Mouse (Mus musculus): ENCODE results near the gene Trcg1.

The Trcg1 gene

DNA sequence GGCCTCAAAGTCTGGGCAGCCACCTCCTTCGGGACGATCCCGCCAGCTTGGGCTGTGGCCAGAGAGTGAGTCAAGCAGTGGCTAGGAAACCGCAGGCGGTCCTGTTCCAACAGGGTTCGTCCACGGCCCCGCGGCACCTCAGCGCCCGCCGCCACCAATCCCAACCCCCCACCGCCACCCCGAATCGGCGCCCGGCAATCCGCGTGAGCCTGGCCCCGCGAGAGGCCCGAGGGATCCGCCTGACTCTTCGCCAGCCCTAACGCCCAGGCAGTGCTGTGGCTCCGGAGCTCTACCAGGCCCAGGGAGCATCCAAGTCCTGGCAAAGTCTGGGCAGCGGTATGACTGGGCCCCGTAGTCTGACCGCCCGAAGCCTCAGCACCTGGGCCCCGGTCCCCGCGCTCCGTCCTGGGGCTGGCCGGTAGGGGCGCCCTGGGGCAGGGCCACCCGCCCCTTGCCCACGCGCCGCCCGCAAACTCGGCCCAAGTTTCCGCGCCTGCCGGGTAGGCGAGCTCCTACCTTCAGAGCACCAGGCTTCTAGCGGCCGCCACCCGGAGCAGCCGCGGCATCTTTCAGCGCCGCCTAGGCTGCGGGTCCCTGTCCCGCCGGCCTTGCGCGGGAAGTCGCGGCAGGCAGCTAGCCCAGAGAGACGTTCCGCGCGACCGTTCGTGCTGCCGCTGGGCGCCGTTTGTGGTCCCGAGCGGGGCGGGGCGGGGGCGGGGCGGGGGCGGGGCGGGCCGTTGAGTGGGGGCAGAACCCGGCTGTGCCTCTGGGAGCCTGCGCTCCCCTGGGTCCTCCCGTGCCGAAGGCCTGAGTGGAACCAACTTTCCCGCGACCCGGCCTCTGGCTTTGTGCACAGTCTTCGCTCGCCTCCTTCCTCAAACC, 25.8 kb downstream of the Trcg1 start, which contains the start of gene 1700017B05Rik:
Gene 1700017B05Rik, minus strand, starts transcription at position 700 of the 882 bp plus-strand sequence.
- DNase-seq (ENCODE audit: low read depth, low spot score) = peak; percentile 68

DNA sequence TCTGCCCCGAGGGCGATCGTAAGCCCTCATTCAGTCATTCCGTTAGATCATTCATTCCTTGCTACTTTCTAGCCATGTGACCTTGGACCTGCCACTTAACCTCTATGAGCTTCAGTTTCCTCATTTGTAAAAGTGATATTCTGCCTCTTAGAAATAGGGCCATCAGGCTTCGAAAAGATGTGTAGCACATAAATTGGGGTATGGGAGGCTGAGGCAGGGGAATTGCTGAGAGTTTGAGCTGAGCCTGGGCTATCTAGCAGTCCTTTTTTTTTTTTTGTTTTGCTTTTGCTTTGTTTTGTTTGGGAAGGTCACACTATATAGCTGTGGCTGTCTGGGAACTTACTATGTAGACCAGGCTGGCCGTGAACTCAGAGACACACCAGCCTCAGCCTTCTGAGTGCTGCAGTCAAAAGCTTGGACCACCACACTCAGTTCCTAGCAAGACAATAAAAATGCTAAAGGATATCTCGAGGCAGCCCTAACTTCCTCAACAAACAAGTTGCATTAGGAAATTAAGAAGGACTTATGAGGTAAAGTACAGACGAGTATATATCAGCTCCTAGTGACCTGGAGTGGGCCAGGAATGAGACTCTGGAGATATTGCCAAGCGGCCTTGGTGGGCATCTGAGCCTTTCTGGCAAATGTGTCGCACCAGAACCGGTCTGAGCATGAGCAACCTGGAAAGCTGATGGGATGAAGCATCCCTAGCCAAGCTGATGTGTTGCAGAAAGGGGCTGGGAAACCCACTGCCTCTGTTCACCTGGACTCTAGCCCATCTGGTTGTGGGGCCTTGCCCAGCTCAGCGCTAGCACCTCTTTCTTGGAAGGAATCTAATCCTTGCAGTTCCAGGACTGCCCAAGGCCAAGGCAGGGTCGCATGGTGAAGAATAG, 26.7 kb downstream of the Trcg1 start:
- no peak for DNase-seq (ENCODE audit: low read depth, low spot score)

DNA sequence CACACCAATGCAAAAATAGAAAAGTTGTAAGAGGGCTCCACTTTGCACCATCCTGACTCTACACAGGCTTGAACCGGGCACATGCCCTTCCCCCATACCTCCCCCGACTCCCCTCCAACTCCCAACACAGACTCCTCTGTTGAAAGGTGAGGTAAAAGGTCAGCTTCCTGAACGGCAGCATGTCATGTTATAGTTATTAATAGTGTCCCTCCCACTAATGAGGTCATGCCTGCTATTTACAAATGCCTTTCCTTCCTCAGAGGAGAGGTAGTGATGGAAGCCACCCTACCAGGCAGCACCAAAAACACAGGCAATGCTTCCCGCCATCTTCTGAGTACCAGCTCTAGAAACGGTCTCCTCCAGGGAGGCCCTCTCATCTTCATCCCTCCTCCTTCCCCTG, 28.8 kb downstream of the Trcg1 start:
- peak; percentile 54 for DNase-seq (ENCODE audit: low read depth, low spot score)

DNA sequence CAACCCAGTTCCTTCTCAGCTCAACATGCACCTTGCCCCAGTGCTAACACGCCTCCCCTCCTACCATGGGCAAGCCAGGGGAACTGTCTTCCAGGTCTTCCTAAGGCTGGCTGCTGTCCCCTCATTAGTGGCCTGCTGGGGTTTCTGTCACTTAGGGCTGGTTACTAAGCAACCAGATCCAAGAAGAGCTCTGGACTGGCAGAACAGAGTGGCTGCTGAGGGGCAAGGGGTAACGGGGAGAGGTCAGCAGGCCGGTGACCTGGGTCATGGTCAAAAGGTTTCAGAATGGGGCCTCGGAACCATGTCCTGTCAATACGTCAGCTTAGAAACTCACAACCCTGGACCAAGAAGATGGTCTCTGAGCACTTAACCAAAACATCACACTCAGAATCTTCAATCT, 31.1 kb downstream of the Trcg1 start:
- DNase-seq (ENCODE audit: low read depth, low spot score) = no peak

DNA sequence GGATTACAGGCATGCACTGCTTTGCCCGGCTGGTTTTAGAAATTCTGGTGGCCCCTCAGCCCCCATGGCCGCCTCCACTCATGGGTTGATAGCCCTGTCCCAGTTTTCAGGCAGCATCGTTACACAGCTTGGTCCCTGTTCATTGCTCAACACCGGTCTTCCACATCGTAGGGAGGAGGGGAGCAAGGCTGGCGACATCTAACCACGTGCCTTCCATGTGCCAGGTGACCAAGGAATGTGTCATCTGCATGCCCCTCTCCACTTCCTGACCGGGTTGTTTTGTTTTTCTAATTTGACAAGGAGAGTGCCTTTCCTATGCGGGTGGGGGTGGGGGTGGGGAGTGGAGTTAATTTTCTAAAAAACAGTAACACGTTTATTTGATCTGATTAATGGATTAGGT, 31.7 kb downstream of the Trcg1 start:
- DNase-seq (ENCODE audit: low read depth, low spot score) = no peak

- no peak for DNase-seq (ENCODE audit: low read depth, low spot score)
Observed at GRCm38 (mm10) chr9:57268575-57268974, 32.2 kb downstream of the Trcg1 start.

GRCm38 (mm10) chr9:57269384-57269783, 33.0 kb downstream of the Trcg1 start:
- DNase-seq (ENCODE audit: low read depth, low spot score) = no peak

DNA sequence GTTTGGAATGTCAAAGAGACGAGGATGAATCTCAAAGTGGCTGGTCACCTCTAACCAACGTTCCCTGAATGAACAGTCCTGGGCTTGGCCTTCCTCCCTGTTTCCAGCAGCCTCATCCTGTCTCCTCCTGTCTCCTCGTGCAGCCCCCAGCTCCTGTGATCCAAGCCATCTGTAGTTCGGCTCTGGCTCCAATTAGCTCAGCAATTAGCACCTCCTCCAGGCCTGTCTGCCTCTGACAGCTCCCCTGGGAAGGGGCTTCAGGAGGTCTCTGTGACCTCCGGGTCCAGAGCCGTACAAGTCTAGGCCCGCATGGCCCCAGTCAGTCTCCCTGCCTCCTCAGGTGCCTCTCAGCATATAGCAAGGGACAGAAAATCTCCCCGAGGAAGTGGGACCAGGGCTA, 34.0 kb downstream of the Trcg1 start:
- DNase-seq (ENCODE audit: low read depth, low spot score) = no peak

DNA sequence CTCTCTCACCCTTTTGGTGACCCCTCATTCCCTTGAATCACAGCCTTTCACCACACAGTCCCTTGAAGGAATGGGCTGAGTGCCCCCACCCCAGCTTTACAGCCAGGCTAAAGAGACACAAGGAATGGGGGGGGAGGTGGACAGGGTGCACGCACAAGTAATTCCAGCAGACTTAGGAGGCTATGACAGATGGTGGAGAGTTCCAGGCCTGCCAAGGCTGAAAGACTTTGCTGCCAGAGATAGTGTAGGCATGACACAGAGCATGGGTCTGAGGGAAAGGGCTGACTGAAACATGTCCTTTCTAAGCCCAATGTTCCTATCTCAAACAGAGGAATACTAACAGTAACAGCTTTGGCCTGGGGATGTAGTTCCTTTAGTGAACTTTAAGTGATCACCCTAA, 34.7 kb downstream of the Trcg1 start:
- DNase-seq (ENCODE audit: low read depth, low spot score) = no peak

GRCm38 (mm10) chr9:57271837-57272562, 35.6 kb downstream of the Trcg1 start:
- no peak for DNase-seq (ENCODE audit: low read depth, low spot score)

DNA sequence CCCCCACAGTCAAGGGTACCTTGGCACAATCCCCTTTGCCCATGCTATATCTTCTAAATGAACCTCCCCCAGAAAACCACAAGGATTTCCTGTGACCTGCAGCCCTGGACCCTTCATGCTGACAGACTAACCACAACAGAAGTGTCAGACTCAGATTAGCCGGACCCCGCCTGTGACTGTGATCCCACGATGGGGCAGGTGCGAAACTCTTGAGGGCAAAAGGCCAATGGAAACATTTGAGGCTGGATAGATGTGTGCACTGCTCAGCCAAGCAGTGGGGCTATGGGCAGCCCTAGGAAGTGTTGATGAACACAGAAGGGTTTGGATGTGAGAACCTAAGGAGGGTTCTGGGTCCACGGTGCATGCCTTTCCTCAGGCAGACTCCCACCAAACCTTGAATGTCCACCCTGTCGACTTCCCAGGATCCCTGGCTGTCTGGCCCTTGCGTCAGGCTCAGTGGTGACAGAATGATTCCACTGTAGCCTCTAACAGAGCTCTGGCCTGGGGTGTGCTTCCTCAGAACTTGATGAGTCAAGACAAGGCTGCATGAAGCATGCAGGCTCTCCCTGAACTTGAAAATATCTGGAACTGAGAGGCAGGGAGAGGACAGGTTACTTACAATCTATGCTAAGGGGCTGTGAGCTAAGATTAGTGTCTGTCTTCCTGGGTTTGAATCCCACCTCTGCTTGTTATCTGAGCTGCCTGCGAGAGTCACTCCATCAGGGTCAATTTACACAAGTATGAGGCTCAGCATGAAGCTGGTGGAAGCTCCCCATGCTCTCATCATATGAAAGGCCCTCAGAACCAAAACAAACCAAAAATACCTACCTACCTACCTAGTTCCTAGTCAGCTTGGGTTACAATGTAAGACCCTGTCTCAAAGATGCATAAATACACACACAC, 36.8 kb downstream of the Trcg1 start:
- no peak for DNase-seq (ENCODE audit: low read depth, low spot score)

- DNase-seq (ENCODE audit: low read depth, low spot score) = no peak
Observed at GRCm38 (mm10) chr9:57273805-57274494, 37.6 kb downstream of the Trcg1 start.

DNA sequence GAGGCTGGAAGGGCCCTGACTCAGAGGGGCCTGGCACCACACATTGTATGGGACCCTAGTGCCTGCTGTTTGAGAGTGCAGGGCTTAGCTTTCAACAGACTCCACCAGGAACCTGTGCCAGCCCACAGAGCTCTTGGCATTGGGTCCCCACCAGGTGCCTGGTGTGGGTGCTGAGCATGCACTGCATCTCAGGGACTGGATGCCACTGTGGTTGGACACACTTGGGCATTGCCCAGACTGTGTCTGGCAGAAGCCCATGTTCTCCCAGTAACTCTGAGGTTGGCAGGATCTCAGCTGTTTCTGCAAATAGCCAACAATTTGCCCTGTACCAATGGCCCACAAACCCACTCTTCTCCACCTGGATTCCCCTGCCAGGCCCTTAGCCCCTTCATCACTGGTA, 40.0 kb downstream of the Trcg1 start:
- no peak for DNase-seq (ENCODE audit: low read depth, low spot score)

GRCm38 (mm10) chr9:57278268-57278667, 41.9 kb downstream of the Trcg1 start:
- no peak for DNase-seq (ENCODE audit: low read depth, low spot score)

DNA sequence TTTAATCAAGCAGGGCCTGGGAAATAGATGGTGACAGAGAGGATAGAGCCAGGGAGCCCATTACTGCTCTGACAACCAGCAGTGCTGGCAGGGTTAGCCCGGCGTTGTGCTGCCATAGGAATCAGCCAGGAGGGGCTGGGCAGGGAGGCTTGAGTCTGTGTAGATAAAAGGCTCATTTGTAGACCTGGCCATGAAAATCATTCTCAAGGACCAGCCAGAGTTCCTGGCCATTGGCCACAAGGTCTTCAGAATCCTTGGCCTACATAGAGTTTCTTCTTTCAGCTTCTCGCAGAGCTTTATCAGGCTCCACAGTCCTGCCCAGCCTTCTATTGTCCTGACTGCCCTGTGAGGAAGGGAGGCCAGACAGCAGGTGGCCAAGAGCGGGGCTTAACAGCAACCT, 43.1 kb downstream of the Trcg1 start:
- DNase-seq (ENCODE audit: low read depth, low spot score) = no peak

DNA sequence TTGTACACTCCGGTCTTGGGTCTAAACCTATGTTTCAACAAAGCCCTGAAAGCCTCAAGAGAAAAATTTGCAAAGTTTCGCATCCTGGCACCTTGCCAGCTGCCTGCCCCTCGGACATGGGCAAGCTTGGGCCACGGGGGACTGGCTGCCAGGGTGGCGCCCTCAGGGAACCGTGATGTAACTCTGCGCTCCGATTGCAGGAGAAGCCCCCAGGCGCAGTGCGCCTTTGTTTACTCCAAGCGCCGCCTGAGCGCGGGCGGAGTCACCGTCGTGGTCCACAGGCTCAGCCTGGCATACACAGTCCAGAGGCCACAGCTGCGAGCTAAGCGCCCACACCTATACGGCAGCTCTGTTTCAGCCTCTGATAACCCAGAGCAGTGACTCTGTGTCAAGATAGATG, 45.2 kb downstream of the Trcg1 start:
- DNase-seq (ENCODE audit: low read depth, low spot score) = no peak

- DNase-seq (ENCODE audit: low read depth, low spot score) = no peak
Observed at GRCm38 (mm10) chr9:57282686-57283085, 46.3 kb downstream of the Trcg1 start.

DNA sequence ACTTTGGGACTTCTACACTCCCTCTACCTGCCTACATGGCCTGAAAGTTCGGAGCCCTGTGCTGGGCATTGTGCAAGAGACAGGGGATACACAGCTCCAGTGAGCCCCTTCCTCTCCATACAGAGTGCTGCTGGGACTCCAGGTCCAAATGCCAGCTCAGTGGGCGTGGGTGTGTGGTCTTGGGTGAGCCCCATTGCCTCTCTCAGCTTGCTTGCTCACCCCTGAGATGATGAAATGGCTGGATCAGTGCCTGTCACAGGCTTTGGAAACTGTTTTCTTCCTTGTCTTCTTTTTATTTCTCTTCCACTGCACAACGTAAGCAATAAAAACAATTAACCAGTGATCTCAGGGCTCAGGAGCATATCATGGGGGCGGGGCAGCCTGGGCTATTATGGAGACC, 47.0 kb downstream of the Trcg1 start:
- DNase-seq (ENCODE audit: low read depth, low spot score) = no peak

GRCm38 (mm10) chr9:57287183-57287582, 50.8 kb downstream of the Trcg1 start:
- no peak for DNase-seq (ENCODE audit: low read depth, low spot score)

GRCm38 (mm10) chr9:57294905-57295304, 58.5 kb downstream of the Trcg1 start:
- DNase-seq (ENCODE audit: low read depth, low spot score) = no peak
